Mouse (Mus musculus) right cerebral cortex, adult 2 months (tissue): Measurements from ENCODE around the gene Ddx19a.
"Not testable (repeated sequence)": the region's sequence is repeated elsewhere in the genome, so short reads cannot be mapped to it uniquely, and the experiment has no call there.

ENCODE experiments used
- DNase-seq, 2 experiments: peaks; one replicate each; pipeline ENCODE4 v3.0.0; 2021 to 2022; ENCODE audit warnings: low spot score in 2 of 2

Ddx19a gene

GRCm38 (mm10) chr8:110933272-110933671 is 64.3 kb downstream of the Ddx19a start:
- no peak for DNase-seq

GRCm38 (mm10) chr8:110932444-110932843 is 65.2 kb downstream of the Ddx19a start:
- DNase-seq, result no peak

DNA sequence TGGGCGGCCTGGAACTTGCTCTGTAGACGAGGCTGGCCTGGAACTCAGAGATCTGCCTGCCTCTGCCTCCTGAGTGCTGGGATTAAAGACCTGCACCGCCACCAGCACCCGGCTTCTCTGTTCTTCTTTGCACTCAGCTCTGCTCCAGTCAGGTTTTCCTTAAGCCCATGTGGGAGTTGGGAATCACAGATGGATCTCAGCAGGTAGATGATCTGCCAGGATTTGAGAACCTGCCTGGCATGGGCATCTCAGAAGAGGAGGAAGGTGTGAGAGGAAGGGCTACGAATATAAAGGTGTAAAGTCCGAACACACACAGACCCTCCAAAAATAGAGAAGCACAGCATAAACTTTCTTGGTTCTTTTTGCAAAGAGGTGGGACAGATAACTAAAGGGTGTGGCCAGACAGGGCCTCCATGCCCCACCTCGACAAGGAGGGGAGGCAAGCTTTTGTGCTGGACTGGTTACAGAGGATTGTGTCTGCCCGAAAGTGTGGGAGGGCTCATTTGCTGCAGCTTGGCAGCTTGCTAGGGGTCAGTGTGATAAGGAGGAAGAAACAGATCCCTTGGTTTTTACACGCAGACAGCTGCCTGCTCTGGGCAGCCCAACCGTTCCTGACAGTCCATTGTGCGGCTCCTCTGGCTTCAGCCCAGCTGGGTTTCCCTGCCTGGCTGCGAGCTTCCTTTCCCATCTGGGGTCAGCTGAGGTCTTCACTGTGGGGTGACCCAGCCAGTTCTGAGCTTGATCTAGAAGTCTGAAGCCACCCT is 66.2 kb downstream of the Ddx19a start:
- no peak for DNase-seq

DNA sequence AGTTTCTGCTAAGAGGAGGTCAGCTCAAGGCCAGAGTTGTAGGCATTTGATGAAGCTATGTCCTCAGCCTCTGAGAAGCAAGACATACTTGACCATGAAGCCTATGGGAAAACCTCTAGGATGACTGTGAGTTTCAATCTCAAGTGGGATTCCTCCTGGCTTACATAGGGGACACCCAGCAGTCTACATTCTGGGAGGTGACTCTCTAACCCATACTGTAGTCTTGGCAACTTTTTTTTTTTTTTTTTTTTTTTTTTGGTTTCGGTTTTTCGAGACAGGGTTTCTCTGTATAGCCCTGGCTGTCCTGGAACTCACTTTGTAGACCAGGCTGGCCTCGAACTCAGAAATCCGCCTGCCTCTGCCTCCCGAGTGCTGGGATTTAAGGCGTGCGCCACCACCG is 67.9 kb downstream of the Ddx19a start:
- not testable (repeated sequence) for DNase-seq

GRCm38 (mm10) chr8:110929066-110929465 is 68.5 kb downstream of the Ddx19a start:
- no peak for DNase-seq

- DNase-seq, result no peak
Measured at GRCm38 (mm10) chr8:110928435-110928834, 69.2 kb downstream of the Ddx19a start.

GRCm38 (mm10) chr8:110926690-110927089 is 70.9 kb downstream of the Ddx19a start:
- DNase-seq, result no peak

- DNase-seq, result no peak
Measured at GRCm38 (mm10) chr8:110925691-110926140, 71.9 kb downstream of the Ddx19a start.
